Mouse (Mus musculus) midbrain, embryonic 11.5 days (tissue): ENCODE results near the gene Smim17. TPM values are rescaled to one million over a fixed set of nuclear protein-coding genes. Genes with fewer than 3 reads are reported as not detected.
"Not testable (repeated sequence)": the region's sequence is repeated elsewhere in the genome, so short reads cannot be mapped to it uniquely, and the experiment has no call there.

ENCODE experiments used
- ATAC-seq: fragments of 200-750 bp; cut with Nextera tagmentation; 2 replicates; pipeline ENCODE4 v1.8.0; 2017; ENCODE audit warnings: moderate TSS enrichment, moderate library complexity; ENCODE audit not compliant: low FRiP score
- DNase-seq: peaks from one replicate; pipeline ENCODE4 v3.0.0; 2015; ENCODE audit warnings: low spot score; ENCODE audit errors: missing footprints
- H3K27ac ChIP-seq: fragments of 300-500 bp; sonication (generic); 2 replicates; pipeline ENCODE4 v1.5.1; 2014; ENCODE audit warnings: low read depth, low read length
- H3K27me3 ChIP-seq: fragments of 300-500 bp; sonication (generic); 2 replicates; pipeline ENCODE4 v1.6.1; 2014; ENCODE audit warnings: mild to moderate bottlenecking, low read length, moderate library complexity, mixed read lengths; ENCODE audit not compliant: control insufficient read depth, insufficient read depth
- H3K36me3 ChIP-seq: fragments of 300-500 bp; sonication (generic); 2 replicates; pipeline ENCODE4 v1.6.1; 2014; ENCODE audit warnings: mild to moderate bottlenecking, low read length, moderate library complexity, mixed read lengths; ENCODE audit not compliant: control insufficient read depth, insufficient read depth
- H3K4me1 ChIP-seq: fragments of 300-500 bp; sonication (generic); 2 replicates; pipeline ENCODE4 v1.6.1; 2014; ENCODE audit warnings: low read length; ENCODE audit not compliant: control insufficient read depth, insufficient read depth
- H3K4me2 ChIP-seq: fragments of 300-500 bp; sonication (generic); 2 replicates; pipeline ENCODE4 v1.6.1; 2014; ENCODE audit warnings: mild to moderate bottlenecking, moderate library complexity
- H3K4me3 ChIP-seq: fragments of 300-500 bp; sonication (generic); 2 replicates; pipeline ENCODE4 v1.5.1; 2014; ENCODE audit warnings: low read depth, low read length
- H3K9ac ChIP-seq: fragments of 300-500 bp; sonication (generic); 2 replicates; pipeline ENCODE4 v1.6.1; 2014; ENCODE audit warnings: low read length
- H3K9me3 ChIP-seq: fragments of 300-500 bp; sonication (generic); 2 replicates; pipeline ENCODE4 v1.6.1; 2016; ENCODE audit warnings: low read length; ENCODE audit not compliant: control insufficient read depth
- WGBS: fragments of 180-500 bp; shearing (Covaris S2); extraction: QIAGEN DNeasy Blood & Tissue Kit; methylation state at CpG from one replicate; pipeline ENCODE4 v1.1.7; 2014; 5-methylcytosine and 5-hydroxymethylcytosine counted together
- polyA plus RNA-seq: library from polyadenylated mRNA; unstranded; fragments of >200 nt; fragmentation: Nextera tagmentation; extraction: Ambion mirVana; gene quantifications from 2 replicates; pipeline ENCODE4 v1.2.1, GENCODE M21; 2014

Gene Smim17
- polyA plus RNA-seq, 1 experiment from 2014 or later = 0.67 TPM

DNA sequence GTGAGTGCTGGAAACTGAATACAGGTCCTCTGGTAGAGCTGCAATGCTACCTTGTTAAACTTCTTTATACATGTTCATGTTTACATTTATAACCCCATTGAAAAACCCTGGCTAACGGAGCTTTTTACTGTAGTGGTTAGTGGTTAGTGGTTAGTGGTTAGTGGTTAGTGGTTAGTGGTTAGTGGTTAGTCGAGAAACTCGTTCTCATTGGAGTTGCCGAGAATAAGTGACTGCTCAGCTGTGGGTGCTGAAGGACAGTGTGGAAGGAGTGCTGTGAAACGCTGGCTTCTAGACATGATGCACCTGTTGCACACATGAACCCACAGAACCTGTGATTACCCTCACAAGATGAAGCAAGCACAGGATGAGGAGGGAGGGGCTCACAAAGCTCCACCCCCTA is 49.3 kb downstream of the Smim17 start:
- DNase-seq = no peak
- H3K9me3 ChIP-seq = no peaks in the 10 kb centered on the region; the same call in 1 of the 2 replicates
- no peak overlapping the region for H3K4me3 ChIP-seq
- no peaks in the 10 kb centered on the region for H3K36me3 ChIP-seq
- WGBS = 90% methylated on average over 5 of the region's 5 CpGs
- no peak overlapping the region for H3K27ac ChIP-seq
- no peak overlapping the region for H3K4me2 ChIP-seq
- no peaks in the 10 kb centered on the region for H3K4me1 ChIP-seq
- no peaks in the 10 kb centered on the region for H3K27me3 ChIP-seq
- no peak for ATAC-seq
- no peak overlapping the region for H3K9ac ChIP-seq

GRCm38 (mm10) chr7:6455868-6456267 is 57.4 kb downstream of the Smim17 start, which contains the start of gene Olfr1336:
Gene Olfr1336, plus strand, starts transcription at chr7:6456168.
- no peak for DNase-seq
- Histone ChIP-seq H3K9ac (no peak within 1 kb of the TSS), H3K4me1 (no peaks in the 10 kb centered on the region), H3K4me2 (no peak within 1 kb of the TSS), H3K9me3 (no peaks in the 10 kb centered on the region; the same call in 1 of the 2 replicates), H3K27ac (no peak within 1 kb of the TSS), H3K4me3 (no peak within 1 kb of the TSS), H3K27me3 (no peaks in the 10 kb centered on the region), H3K36me3 (no peaks in the 10 kb centered on the region)
- ATAC-seq = no peak

DNA sequence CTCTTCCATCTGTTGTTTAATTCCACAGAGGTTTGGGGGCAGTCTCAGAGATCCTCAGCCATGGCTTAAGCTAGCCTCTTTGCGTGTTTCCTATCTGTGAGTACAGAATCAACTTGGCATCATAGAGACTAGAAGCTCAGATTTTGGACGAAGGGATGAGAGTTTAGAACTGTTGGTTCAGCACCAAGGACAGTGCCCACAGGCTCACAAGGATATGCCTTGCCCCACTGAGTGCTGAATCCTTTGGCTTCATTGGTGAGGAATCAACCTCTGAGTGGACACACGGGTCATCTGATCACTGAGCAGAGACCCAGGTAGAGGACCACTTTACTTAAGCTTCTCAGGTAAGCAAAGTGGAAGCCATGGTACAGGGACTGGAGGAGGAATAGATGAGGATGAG is 57.9 kb downstream of the Smim17 start:
- H3K27me3 ChIP-seq = no peaks in the 10 kb centered on the region
- H3K27ac ChIP-seq = no peak overlapping the region
- WGBS = 46% methylated on average over 3 of the region's 3 CpGs
- H3K9me3 ChIP-seq = no peaks in the 10 kb centered on the region; the same call in 1 of the 2 replicates
- no peak overlapping the region for H3K4me3 ChIP-seq
- no peaks in the 10 kb centered on the region for H3K4me1 ChIP-seq
- H3K36me3 ChIP-seq = no peaks in the 10 kb centered on the region
- H3K9ac ChIP-seq = no peak overlapping the region
- no peak overlapping the region for H3K4me2 ChIP-seq
- DNase-seq (no peak), ATAC-seq (no peak)

DNA sequence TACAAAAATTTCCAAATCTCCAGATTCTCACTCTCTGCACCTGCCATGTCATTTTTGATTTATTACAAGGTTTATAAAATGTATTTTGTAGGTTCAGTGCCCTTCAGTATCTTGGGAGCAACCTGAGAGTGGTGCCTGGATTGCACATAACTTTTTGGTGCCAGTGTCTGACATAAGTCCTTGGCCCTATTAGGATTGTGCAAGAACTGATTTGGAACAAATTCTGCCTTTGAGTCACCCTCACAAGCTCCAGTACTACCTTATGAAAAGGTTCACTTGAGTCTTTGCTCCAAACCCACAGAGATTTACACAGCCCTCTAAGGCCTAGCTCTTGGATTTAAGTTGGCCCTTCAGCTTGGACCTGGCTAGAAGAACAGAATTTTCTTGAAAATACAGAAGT is 68.4 kb downstream of the Smim17 start, which contains the start of gene Olfr1346:
Olfr1346 (plus strand) TSS at position 151 of the 400 bp plus-strand sequence.
- H3K36me3 ChIP-seq = no peaks in the 10 kb centered on the region
- H3K9ac ChIP-seq = no peak within 1 kb of the TSS
- no peak for DNase-seq
- no peaks in the 10 kb centered on the region; the same call in 1 of the 2 replicates for H3K9me3 ChIP-seq
- H3K4me3 ChIP-seq = no peak within 1 kb of the TSS
- no peak within 1 kb of the TSS for H3K4me2 ChIP-seq
- H3K27ac ChIP-seq = no peak within 1 kb of the TSS
- ATAC-seq = no peak
- no peaks in the 10 kb centered on the region for H3K4me1 ChIP-seq
- no peaks in the 10 kb centered on the region for H3K27me3 ChIP-seq

DNA sequence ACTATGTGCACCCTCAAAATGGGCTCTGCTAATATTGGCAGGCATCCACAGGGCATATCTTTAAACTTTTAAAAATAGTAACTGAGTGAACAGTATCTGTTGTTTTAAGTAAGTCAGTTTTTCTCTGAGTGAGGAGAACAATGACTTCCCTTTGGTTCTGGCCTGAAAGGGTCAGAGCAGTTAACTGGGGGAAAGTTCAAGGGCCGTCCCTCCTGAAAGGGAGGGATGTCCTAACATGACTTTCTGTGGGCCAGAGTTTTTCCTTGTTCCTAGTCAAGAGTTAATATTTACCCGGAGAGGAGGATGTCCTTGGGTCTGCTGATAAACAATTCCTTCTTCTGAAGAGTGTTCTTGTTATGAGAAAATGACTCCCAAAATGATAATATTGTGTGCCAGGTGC is 79.1 kb downstream of the Smim17 start:
- H3K4me3 ChIP-seq, DNase-seq, H3K27ac ChIP-seq, H3K9ac ChIP-seq, H3K27me3 ChIP-seq, H3K4me1 ChIP-seq, H3K36me3 ChIP-seq, ATAC-seq, H3K4me2 ChIP-seq, H3K9me3 ChIP-seq: not testable (repeated sequence)
- WGBS = 70% methylated on average over 2 of the region's 2 CpGs

Other genes with a start within 250 kb of the Smim17 start
- 13.5 and 14.7 TPM in 2 replicates for gene Zfp787, start 242.7 kb upstream of the Smim17 start, polyA plus RNA-seq
- 69.4 and 72.2 TPM in 2 replicates for gene Zfp444, start 226.5 kb upstream of the Smim17 start, polyA plus RNA-seq
- not detected in 2 replicates for gene Galp, start 201.6 kb upstream of the Smim17 start, polyA plus RNA-seq
- not detected in 2 replicates for gene Zscan5b, start 176.4 kb upstream of the Smim17 start, polyA plus RNA-seq
- gene Epp13, start 146.0 kb upstream of the Smim17 start, polyA plus RNA-seq = 0.25 TPM in 1 of 2 replicates, not detected in the other
- gene Zfp667, start 112.1 kb upstream of the Smim17 start, polyA plus RNA-seq = 12.0 and 12.9 TPM in 2 replicates
- 7.2 and 10.4 TPM in 2 replicates for gene Zfp583, start 67.4 kb upstream of the Smim17 start, polyA plus RNA-seq
- gene Gm3854, start 55.0 kb upstream of the Smim17 start, polyA plus RNA-seq = 2.5 and 3.0 TPM in 2 replicates
- 2.5 and 3.3 TPM in 2 replicates for gene Zfp78, start 35.4 kb upstream of the Smim17 start, polyA plus RNA-seq
- 12.6 and 13.2 TPM in 2 replicates for gene Zfp28, start 15.4 kb upstream of the Smim17 start, polyA plus RNA-seq
- not detected in 2 replicates for gene Gm20715, start 11.6 kb downstream of the Smim17 start, polyA plus RNA-seq
- not detected in 2 replicates for gene Olfr1344, start 40.0 kb downstream of the Smim17 start, polyA plus RNA-seq
- gene Olfr1336, start 57.5 kb downstream of the Smim17 start, polyA plus RNA-seq = not detected in 2 replicates
- gene Olfr1346, start 68.4 kb downstream of the Smim17 start, polyA plus RNA-seq = not detected in 2 replicates
- not detected in 2 replicates for gene Olfr5, start 88.2 kb downstream of the Smim17 start, polyA plus RNA-seq
- not detected in 2 replicates for gene Olfr1347, start 101.0 kb downstream of the Smim17 start, polyA plus RNA-seq
- not detected in 2 replicates for gene Olfr1348, start 110.0 kb downstream of the Smim17 start, polyA plus RNA-seq
- gene Olfr1349, start 124.2 kb downstream of the Smim17 start, polyA plus RNA-seq = not detected in 2 replicates
- gene Olfr1350, start 166.1 kb downstream of the Smim17 start, polyA plus RNA-seq = not detected in 2 replicates